Mouse (Mus musculus) left cerebral cortex, adult 18-20 months (tissue): ENCODE results near the gene Rfc4. TPM values are rescaled to one million over a fixed set of nuclear protein-coding genes. Genes with fewer than 3 reads are reported as not detected.
A peak's percentile ranks its signal among the peaks of the same experiment; 100 is the strongest.
"Not testable (repeated sequence)": the region's sequence is repeated elsewhere in the genome, so short reads cannot be mapped to it uniquely, and the experiment has no call there.

Experiments used
- DNase-seq, 2 experiments: peaks; one replicate each; pipeline ENCODE4 v3.0.0; 2021 to 2022; ENCODE audit warnings: low spot score in 2 of 2, mixed read lengths in 1 of 2
- total RNA-seq, 2 experiments: library from RNA; stranded (reverse); gene quantifications; 2 replicates each; pipeline ENCODE4 v1.2.3; 2021

The Rfc4 gene
- total RNA-seq, 2 experiments from 2014 or later = 5.0 to 6.5 TPM

DNA sequence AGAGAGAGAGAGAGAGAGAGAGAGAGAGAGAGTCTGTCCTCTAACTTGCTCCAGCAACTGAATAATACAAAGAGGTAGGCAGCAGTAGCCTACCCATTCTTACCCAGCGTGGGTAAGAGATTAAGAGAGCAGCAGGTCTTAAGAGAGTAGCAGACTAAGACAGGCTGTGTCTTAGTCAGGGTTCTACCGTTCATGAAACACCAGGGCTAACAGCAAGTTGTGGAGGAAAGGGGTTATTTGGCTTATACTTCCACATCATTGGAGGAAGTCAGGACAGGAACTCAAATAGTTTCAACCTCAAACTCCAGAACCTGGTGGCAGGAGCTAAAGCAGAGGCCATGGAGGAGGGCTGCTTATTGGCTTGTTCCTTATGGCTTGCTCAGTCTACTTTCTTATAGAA, 23.7 kb downstream of the Rfc4 start:
- no peak for DNase-seq

DNA sequence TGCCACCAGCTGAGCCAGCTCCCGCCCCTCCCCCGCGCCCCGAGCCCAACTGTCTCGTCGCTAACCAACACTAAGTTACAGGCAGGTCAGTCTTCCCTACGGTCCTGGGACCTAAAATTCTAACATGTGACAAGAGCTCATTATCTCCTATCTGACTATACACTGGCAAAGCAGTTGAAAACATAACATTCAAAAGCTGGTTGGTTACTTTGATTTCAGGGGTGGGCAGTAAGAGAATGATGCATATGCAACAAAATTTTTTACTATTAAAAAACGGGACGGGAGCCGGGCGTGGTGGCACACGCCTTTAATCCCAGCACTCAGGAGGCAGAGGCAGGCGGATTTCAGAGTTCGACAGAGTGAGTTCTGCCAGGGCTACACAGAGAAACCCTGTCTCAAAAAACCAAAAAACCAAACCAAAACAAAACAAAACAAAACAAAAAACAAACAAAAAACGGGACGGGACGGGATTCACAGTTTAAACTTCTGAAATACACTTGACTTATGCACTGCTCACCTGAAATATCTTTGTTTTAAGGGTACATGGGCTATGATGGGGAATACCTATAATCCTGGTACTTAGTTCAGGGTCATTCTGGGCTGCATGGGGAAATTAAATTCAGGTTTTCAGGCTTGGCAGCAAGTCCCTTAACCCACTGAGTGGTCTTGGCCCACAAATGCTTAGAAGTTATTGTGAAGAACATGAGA, 24.3 kb downstream of the Rfc4 start:
- DNase-seq = no peak

- no peak for DNase-seq
Measured at GRCm38 (mm10) chr16:23102340-23103037, 25.0 kb downstream of the Rfc4 start.

GRCm38 (mm10) chr16:23100613-23101012, 26.9 kb downstream of the Rfc4 start:
- no peak for DNase-seq

GRCm38 (mm10) chr16:23100099-23100575, 27.4 kb downstream of the Rfc4 start:
- peak in 1 of 2 experiments; percentile 9 for DNase-seq

- no peak for DNase-seq
Measured at GRCm38 (mm10) chr16:23099632-23100031, 27.9 kb downstream of the Rfc4 start.

- not testable (repeated sequence) for DNase-seq
Measured at GRCm38 (mm10) chr16:23098105-23098452, 29.5 kb downstream of the Rfc4 start.

GRCm38 (mm10) chr16:23097290-23098104, 30.0 kb downstream of the Rfc4 start:
- peak in 1 of 2 experiments; percentile 29 for DNase-seq

DNA sequence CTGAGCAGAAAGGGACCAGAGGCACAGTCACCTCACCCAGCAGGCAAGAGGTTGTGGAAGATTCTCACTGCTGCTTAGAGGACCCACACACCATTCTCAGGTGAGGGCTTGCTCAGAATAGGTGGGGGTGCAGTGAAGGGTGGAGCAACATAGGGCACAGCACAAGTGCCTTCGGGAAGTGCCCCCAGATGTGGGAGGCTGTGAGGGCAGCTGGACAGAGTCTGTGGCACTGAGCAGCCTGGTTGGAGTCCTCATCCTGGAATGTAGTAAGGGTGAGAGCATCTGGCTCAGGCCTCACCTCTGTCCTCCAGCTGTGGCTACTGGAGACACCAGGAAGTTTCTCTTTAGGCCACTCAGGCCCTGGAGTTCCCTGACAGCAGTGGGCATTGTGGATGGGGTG, 30.7 kb downstream of the Rfc4 start:
- not testable (repeated sequence) for DNase-seq

DNA sequence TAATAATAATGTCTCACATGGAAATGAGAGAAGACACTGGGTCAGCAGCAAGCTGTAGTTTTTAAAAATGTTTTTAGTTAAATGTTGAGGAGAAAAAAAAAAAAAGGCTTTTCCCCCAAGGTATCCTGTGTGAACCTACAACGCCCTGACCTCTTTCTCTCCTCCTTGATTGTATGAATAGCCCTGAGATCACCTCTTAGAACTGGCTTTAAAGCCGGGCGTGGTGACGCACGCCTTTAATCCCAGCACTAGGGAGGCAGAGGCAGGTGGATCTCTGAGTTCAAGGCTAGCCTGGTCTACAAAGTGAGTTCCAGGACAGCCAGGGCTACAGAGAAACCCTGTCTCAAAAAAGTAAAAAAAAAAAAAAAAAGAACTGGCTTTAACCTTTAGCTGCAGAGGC, 32.0 kb downstream of the Rfc4 start:
- DNase-seq = not testable (repeated sequence)

DNA sequence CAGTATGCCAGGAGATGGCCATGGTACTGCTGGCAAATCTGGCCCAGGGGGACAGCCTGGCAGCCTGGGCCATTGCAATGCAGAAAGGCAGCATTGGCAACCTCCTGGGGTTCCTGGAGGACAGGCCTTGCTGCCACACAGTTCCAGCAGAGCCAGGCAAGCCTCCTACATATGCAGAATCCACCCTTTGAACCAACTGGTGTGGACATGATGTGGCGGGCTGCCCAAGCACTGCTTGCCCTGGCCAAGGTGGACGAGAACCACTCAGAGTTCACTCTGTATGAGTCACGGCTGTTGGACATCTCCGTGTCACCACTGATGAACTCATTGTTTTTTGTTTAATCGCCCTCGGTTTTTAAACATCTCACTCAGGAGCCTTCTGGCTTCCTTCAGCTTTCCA, 33.4 kb downstream of the Rfc4 start:
- no peak for DNase-seq

DNA sequence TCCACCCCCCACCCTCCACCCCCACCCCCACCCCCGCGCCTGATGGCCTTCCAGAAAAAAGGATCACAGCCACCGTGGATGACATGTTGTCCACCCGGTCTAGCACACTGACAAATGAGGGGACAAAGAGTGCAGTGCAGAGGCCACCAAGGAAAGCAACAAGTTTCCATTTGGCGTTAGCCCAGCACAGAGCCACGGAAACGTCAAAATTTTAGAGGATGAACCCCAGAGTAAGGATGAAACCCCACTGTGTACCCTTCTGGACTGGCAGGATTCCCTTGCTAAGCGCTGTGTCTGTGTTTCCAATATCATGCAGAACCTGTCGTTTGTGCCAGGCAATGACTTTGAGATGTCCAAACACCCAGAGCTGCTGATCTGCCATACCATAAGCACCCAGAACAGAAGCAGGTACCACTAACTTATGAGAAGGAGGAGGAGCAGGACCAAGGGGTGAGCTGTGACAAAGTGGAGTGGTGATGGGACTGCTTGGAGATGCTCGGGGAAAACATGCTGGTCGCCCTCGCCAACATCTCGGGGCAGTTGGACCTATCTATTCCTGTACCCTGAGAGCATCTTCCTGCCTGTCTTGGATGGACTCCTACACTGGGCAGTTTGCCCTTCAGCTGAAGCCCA, 34.1 kb downstream of the Rfc4 start:
- no peak for DNase-seq

GRCm38 (mm10) chr16:23091345-23091744, 36.2 kb downstream of the Rfc4 start:
- not testable (repeated sequence) for DNase-seq

- DNase-seq = not testable (repeated sequence)
Measured at GRCm38 (mm10) chr16:23088491-23088890, 39.0 kb downstream of the Rfc4 start.

- not testable (repeated sequence) for DNase-seq
Measured at GRCm38 (mm10) chr16:23087712-23088111, 39.8 kb downstream of the Rfc4 start.

GRCm38 (mm10) chr16:23087159-23087558, 40.4 kb downstream of the Rfc4 start:
- not testable (repeated sequence) for DNase-seq

GRCm38 (mm10) chr16:23077516-23077915, 50.0 kb downstream of the Rfc4 start:
- DNase-seq = not testable (repeated sequence)
